Mouse (Mus musculus): ENCODE results near the gene Fosb.

Gene Fosb

GRCm38 (mm10) chr7:19331910-19332309 is 22.1 kb upstream of the Fosb start:
- no peak for DNase-seq (ENCODE audit: low spot score in 2 of 2)

GRCm38 (mm10) chr7:19328425-19328824 is 18.6 kb upstream of the Fosb start:
- DNase-seq (ENCODE audit: low spot score in 2 of 2), result no peak

- DNase-seq (ENCODE audit: low spot score in 2 of 2), result no peak
Measured at GRCm38 (mm10) chr7:19327782-19328181, 17.9 kb upstream of the Fosb start.

- DNase-seq (ENCODE audit: low spot score in 2 of 2), result peak; percentile 78 to 93
Measured at GRCm38 (mm10) chr7:19327128-19327527, 17.3 kb upstream of the Fosb start.

- DNase-seq (ENCODE audit: low spot score in 2 of 2), result peak; percentile 81 to 86
Measured at GRCm38 (mm10) chr7:19326359-19326758, 16.5 kb upstream of the Fosb start.

- DNase-seq (ENCODE audit: low spot score in 2 of 2), result no peak
Measured at GRCm38 (mm10) chr7:19325262-19326199, 15.7 kb upstream of the Fosb start.

GRCm38 (mm10) chr7:19324221-19324620 is 14.4 kb upstream of the Fosb start:
- no peak for DNase-seq (ENCODE audit: low spot score in 2 of 2)

- peak; percentile 68 to 76 for DNase-seq (ENCODE audit: low spot score in 2 of 2)
Measured at GRCm38 (mm10) chr7:19322489-19322888, 12.6 kb upstream of the Fosb start.

- DNase-seq (ENCODE audit: low spot score in 2 of 2), result no peak
Measured at GRCm38 (mm10) chr7:19321464-19321863, 11.6 kb upstream of the Fosb start.

GRCm38 (mm10) chr7:19320637-19321036 is 10.8 kb upstream of the Fosb start:
- no peak for DNase-seq (ENCODE audit: low spot score in 2 of 2)

GRCm38 (mm10) chr7:19319906-19320305 is 10.1 kb upstream of the Fosb start:
- peak; percentile 93 to 96 for DNase-seq (ENCODE audit: low spot score in 2 of 2)

GRCm38 (mm10) chr7:19319458-19319857 is 9.6 kb upstream of the Fosb start:
- DNase-seq (ENCODE audit: low spot score in 2 of 2), result no peak

GRCm38 (mm10) chr7:19318676-19319075 is 8.8 kb upstream of the Fosb start:
- no peak for DNase-seq (ENCODE audit: low spot score in 2 of 2)

- DNase-seq (ENCODE audit: low spot score in 2 of 2), result no peak
Measured at GRCm38 (mm10) chr7:19318201-19318600, 8.3 kb upstream of the Fosb start.

GRCm38 (mm10) chr7:19316451-19317161 is 6.8 kb upstream of the Fosb start:
- peak in 1 of 2 experiments; percentile 53 for DNase-seq (ENCODE audit: low spot score in 2 of 2)

GRCm38 (mm10) chr7:19314033-19314432 is 4.2 kb upstream of the Fosb start:
- no peak for DNase-seq (ENCODE audit: low spot score in 2 of 2)

GRCm38 (mm10) chr7:19311991-19312390 is 2.1 kb upstream of the Fosb start:
- DNase-seq (ENCODE audit: low spot score in 2 of 2), result no peak

GRCm38 (mm10) chr7:19309278-19309883 is 470 bp downstream of the Fosb start:
- DNase-seq (ENCODE audit: low spot score in 2 of 2), result no peak

GRCm38 (mm10) chr7:19308454-19309277 is 1.2 kb downstream of the Fosb start:
- peak; percentile 95 to 97 for DNase-seq (ENCODE audit: low spot score in 2 of 2)

GRCm38 (mm10) chr7:19307739-19308453 is 2.0 kb downstream of the Fosb start:
- peak in 1 of 2 experiments; percentile 75 for DNase-seq (ENCODE audit: low spot score in 2 of 2)
